Mouse (Mus musculus) spleen, postnatal 14 days (tissue): Measurements from ENCODE around the gene Zfp988.
"Not testable (repeated sequence)": the region's sequence is repeated elsewhere in the genome, so short reads cannot be mapped to it uniquely, and the experiment has no call there.

Experiments used
- DNase-seq, 2 experiments: peaks; one replicate each; pipeline ENCODE4 v3.0.0; 2021 to 2022; ENCODE audit warnings: low spot score in 2 of 2

Zfp988 gene

DNA sequence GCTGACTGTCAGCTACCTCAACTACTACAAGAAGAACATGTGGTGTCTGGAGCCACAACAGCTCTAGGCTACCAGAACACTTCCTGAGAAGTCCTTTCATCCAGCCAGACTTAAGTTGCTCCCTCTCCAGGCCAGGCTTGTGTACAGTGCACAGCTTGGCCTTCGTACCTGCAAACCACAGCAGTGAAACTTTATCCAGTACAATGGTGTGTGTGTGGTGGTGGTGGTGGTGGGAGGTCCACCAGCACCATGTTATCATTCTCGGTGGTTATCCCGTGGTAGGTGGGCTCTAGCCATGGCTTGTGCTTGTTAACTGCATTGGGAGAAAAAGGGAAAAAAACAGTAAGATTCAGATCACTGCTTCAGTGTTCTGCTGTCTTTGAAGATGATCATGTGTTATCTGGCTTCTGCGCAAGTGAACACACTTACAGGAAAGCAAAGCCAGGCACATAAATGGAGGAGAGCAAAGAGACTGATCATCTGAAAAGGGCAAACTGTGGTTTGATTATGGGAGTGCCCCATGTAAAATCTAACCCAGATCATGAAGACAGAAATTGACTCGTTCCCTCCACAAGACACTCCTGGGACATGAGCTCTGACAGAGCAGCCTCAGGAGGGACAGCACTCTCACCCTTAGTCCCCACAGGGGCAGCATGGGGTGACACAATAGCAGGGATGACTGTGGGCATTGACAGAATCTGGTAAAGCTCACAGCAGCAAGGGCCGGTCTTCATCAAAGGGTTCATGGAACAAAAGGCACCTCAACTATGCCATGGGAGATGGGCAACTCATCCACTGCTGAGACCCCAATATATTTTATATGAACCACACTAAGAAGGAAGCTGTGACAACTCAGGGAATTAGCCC is 37.8 kb downstream of the Zfp988 start:
- peak in 1 of 2 experiments; percentile 39 for DNase-seq

DNA sequence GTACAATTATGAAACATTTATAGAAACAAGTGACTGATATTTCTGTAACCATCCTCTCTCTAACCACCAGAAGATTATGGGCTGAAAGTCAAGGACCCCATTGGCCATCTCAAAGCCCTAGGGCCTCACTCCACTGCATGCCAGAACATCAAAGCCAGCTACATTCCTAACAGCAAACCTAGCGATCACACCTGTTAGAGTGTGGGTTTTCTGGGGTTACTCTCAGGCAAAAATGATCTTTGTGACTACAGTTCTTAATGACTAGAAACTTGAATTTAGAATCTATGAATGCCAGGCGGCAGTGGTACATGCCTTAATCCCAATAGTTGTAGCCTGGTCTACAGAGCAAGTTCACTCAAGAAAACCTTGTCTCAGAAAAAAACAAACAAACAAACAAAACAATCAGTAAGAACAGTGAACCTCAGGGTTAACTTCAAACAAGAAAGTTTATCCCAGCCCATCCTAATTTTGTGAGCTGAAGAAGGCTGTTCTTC is 39.6 kb downstream of the Zfp988 start:
- not testable (repeated sequence) for DNase-seq

- not testable (repeated sequence) for DNase-seq
Measured at GRCm38 (mm10) chr4:147346361-147347035, 41.0 kb downstream of the Zfp988 start.

DNA sequence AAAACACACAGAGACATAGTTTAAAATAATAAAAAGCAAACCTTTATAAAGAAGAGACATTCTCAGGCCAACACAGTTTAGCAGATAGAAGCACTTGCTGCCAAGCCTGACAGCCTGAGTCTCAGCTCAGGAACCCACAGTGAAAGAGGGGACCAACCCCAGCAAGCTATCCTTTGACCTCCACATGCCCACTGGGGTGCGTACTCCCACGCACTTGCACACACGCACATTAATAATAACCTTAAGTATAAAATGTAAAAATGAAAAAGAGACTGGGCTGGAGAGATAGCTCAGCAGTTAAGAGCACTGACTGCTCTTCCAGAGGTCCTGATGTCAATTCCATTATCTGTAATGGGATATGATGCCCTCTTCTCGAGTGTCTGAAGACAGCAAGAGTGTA is 41.8 kb downstream of the Zfp988 start:
- DNase-seq: not testable (repeated sequence)

- not testable (repeated sequence) for DNase-seq
Measured at GRCm38 (mm10) chr4:147347880-147348279, 42.4 kb downstream of the Zfp988 start.

- DNase-seq: not testable (repeated sequence)
Measured at GRCm38 (mm10) chr4:147348401-147348800, 42.9 kb downstream of the Zfp988 start.

DNA sequence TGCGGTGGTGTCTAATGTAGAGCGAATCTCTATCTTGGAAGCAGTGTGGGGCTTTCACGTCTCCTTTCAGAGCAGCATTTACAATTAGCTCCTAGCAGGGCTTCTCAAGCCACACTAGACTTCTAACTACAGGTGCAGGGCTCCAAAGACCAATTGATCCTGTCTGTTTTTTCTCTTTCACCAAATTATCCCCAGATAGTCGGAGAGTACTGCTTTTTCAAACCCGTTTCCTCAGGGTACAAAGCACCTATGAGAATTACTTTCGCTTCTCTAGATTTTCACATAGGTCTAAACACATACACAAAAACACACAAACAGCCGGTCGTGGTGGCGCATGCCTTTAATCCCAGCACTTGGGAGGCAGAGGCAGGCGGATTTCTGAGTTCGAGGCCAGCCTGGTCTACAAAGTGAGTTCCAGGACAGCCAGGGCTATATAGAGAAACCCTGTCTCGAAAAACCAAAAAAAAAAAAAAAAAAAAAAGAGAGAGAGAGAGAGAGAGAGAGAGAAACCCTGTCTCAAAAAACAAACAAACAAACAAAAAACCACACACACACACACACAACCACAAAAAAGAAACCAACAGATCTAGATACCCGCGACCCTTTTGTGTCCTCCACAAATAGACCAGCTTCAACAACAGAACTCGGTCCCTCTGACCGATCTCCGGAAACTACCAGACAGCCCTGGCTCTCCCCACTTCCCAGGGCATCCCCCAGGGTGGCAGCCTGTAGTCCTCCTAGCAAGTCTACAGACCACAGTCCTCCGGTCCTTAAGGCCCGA is 43.6 kb downstream of the Zfp988 start:
- DNase-seq: peak in 1 of 2 experiments; percentile 36

DNA sequence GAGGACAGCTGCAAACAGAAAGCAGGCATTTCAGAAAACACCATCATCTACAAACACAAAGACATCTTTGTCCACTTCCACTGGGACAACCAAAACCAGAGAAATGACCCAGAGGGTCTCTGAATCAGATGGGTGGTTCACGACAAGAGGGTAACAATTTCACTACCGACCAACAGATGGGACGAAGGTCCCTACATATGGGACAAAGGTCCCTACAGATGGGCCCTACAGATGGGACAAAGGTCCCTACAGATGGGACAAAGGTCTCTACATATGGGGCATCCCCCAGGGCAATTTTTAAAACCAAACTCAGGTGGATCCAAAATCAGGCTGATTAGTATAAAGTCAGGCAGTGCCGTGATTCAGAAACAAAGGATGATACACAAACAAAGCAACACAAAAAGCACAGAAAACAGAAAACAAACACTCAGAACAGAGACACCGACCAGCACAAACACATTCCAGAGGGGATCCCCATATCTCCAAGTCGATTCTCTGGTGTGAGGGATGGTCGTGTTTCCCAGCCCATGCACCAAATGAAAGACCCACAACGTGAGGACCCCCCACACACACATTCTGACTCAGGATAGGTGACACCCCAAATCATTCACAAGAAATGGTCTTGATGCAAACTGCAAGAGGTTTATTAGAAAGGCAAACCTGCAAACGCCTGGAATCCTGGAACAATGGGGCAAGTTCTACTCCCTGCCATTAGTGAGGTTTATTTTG is 44.4 kb downstream of the Zfp988 start:
- not testable (repeated sequence) for DNase-seq

DNA sequence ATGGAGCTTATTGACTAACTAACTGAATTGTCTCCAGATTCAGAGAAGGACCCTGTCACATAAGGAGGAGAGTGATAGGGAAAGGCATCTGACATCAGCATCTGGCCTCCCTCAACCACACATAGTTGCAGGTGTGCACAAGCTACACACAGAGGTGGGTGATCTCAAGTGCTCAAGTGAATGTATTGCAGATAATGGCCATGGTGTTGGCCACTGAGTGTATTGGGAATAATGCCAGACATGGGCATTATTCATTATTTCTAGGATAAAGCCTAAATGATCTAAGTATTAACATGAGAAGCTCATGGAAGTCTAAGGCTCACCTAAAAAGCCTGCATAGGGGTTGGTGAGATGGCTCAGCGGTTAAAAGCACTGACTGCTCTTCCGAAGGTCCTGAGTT is 45.1 kb downstream of the Zfp988 start:
- not testable (repeated sequence) for DNase-seq

- not testable (repeated sequence) for DNase-seq
Measured at GRCm38 (mm10) chr4:147351376-147351980, 46.0 kb downstream of the Zfp988 start.

DNA sequence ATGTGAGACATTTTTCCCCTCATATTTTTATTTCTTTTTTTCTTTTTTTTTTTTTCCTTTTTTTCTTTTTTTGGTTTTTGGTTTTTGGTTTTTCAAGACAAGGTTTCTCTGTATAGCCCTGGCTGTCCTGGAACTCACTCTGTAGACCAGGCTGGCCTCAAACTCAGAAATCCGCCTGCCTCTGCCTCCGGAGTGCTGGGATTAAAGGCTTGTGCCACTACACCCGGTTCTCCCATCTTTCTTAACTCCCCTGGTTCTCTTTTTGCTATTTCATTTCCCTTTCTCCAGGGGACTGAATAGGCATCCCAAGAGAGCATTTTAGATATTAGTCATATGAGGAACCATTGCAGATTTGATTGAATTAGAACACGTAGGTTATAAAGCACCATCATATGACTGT is 48.2 kb downstream of the Zfp988 start:
- DNase-seq: not testable (repeated sequence)

DNA sequence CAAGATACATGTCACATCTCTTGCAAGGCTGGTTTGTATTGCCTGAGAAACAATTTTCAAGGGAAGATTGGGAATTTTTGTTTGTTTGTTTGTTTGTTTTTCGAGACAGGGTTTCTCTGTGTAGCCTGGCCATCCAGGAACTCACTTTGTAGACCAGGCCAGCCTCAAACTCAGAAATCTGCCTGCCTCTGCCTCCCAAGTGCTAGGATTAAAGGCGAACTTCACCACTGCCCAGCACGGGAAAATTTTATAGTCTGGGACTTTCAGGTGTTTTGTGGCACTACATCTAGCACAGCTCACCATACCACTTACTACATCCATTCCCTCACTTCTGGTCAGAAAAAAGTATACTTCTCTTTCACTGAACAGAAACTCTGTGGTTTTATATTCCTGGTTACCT is 50.6 kb downstream of the Zfp988 start:
- not testable (repeated sequence) for DNase-seq

DNA sequence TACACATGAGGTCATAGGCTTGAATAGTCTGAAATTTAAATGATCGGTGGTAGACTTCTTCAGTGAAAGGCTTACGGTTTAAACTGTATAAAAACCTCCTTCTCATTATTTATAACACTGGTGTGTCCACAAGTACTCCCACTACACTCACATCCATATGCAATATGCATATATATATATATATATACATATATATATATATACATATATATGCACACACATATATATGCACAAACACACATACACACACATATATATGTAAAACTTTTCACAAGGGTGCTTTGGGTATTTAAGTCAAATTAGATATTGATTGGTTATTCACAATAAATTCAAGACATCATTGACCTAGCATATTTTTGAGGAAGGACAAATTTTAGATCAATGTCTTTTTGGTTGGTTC is 51.7 kb downstream of the Zfp988 start:
- not testable (repeated sequence) for DNase-seq

DNA sequence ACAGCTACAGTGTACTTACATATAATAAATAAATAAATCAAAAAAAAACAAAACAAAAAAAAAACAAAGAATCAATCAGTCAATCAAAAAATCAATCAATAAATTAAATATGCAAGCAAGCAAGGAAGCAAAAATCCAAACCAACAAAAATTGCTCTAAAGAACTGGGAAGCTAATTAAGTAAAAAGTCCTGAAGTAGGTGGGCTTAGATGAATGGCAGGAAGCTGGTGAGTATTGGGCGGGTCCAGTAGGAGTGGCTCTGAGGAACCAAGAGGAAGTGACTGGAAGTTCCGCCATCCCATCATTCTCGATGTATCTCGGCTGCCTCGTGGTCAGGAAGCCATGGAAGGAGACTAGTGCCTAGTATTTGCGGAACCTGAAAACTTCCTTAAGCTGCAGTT is 55.5 kb downstream of the Zfp988 start, which contains the start of gene Zfp978:
Zfp978 (plus strand) TSS at position 301 of the 400 bp plus-strand sequence.
- not testable (repeated sequence) for DNase-seq

- not testable (repeated sequence) for DNase-seq
Measured at GRCm38 (mm10) chr4:147361872-147362271, 56.4 kb downstream of the Zfp988 start.

DNA sequence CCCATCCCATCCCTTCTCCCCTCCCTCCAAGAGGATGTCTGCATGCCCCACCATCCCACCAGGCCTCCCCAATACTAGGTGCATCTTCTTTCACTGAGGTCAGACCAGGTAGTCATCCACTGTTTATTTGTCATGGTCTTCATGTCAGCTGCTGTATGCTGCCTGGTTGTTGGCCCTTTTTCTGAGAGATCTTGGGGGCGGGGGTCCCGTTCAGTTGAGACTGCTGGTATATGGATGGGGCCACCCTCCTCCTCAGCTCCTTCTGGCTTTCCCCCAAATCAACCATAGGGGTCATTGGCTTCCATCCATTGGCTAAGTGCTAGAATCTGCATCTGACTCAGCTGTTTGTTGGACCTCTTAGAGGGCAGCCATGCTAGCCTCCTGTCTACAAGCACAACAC is 64.1 kb downstream of the Zfp988 start:
- DNase-seq: not testable (repeated sequence)

DNA sequence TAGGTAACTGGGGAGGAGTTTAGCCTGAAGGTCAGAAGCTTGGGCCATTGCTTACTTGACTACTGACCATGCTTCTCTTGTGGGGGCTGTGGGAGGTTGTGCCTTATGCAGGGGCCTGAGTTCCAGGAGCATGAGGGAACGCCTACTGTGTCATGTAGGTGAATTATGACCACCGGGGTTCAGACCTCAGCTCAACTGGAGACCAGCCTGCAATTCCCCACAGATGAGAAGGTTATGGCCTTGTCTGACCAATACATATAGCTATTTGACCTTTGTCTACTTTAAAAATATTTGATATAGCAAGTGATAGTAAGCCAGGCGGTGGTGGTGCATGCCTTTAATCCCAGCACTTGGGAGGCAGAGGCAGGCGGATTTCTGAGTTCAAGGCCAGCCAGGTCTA is 77.7 kb downstream of the Zfp988 start:
- DNase-seq: not testable (repeated sequence)
